Mouse (Mus musculus): ENCODE measurements around the gene Sorl1.

DNA sequence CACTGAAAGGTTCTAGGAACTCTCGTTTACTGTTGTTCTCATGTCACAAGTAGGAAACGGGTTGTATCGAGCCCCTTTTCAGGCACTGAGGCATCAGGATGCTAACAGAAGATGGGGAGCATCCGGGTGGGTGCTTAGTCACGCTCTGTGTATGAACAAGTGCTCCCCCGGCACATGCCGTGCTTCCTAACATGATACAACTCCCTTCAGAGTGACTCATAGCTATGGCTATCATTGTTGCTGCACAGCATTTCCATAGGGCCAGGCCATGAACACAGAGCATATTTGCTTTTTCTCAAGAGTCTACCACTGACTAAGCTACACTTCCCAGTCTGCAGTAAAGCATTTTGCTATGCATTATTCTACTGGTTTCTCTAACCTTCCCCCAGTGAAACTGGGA is 179.1 kb downstream of the Sorl1 start:
- no peak for TF ChIP-seq CTCF (IDR thresholded peaks at IDR 0.05; ENCODE audit: low read depth)
- no peak for TF ChIP-seq EP300 (IDR thresholded peaks at IDR 0.05; ENCODE audit: low read depth)
